Mouse (Mus musculus) right cerebral cortex, postnatal 36 days (tissue): ENCODE results near the gene Olfr1087.
"Not testable (repeated sequence)": the region's sequence is repeated elsewhere in the genome, so short reads cannot be mapped to it uniquely, and the experiment has no call there.

Source experiments
- DNase-seq, 2 experiments: peaks; one replicate each; pipeline ENCODE4 v3.0.0; 2022; ENCODE audit warnings: low spot score in 2 of 2, mixed read lengths in 1 of 2

Olfr1087 gene

DNA sequence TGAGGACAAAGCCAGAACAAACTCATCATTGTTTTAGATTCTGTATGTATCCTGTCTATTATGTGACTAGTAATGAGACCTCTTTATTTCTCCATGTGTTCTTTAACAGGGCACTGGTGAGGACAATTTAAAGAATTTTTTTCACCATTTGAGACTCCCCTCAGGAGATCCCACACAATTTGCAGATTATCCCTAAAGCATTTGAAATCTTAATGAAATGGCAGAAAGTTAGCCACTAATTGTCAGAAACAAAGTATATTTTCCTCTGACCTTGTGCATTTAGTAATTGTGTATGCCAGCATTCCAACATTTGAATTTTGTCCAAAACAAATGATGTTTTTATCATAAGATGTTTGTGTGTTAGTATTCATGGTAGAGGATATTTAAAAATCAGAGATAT, at the start of gene Olfr1087:
Gene Olfr1087, minus strand, starts transcription at position 101 of the 400 bp plus-strand sequence.
- no peak for DNase-seq

DNA sequence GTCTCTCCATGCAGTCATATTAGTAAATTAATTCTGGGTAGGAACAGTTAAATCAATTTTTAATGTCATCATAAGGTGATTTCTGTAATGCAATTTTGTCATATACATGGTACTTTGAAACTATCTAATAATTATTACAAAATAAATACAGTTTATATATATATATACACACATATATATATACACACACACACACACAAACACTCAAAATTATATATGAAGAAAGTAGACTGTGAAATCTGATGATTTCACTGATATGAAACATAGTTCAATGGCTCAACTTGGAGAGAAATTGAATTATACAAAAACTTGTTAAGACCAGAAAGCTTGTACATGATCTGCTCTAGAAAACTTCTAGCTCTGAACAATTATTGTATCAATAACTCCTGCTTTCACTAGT, 35.4 kb upstream of the Olfr1087 start, which contains the start of gene Olfr1089:
Gene Olfr1089, minus strand, starts transcription at position 101 of the 400 bp plus-strand sequence.
- no peak for DNase-seq

DNA sequence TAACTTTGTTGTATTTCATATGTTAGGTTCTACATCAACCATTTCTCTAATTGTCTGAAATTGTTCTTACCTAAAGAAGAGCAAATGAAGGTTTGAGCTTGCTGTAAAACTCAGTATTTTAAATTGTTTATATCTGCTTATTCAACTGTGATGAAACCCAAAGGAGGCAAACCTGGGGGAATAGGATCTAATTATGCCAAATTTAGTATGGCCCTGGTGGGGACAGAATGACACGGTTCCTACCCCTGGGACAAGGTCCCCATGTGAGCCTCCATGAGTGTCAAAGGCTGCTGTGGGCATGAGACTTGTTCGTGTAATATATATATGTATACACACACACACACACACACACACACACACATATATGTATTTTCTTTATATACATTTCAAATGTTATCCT, 18.2 kb downstream of the Olfr1087 start, which contains the start of gene Olfr1086:
Gene Olfr1086, minus strand, starts transcription at position 101 of the 400 bp plus-strand sequence.
- DNase-seq: no peak

DNA sequence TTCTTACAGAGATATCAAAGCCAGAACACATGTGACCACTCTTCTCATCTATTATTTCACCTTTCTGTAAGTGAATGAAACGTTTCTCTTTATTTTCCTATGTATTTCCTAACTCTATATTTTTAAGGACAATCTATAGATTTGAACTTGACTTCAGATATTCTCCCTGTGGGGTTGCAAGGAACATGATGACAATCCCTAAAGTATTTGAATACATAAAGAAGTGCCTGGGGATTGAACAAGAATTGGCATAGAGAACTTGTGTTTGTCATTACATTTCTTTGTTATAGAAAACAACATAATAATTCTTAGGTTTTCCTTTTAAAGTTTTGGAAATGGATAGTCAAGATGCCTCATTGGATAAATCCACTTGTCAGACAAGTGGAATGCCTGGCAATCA, 36.3 kb downstream of the Olfr1087 start, which contains the start of gene Olfr1085:
Gene Olfr1085, minus strand, starts transcription at position 101 of the 400 bp plus-strand sequence.
- DNase-seq: no peak

DNA sequence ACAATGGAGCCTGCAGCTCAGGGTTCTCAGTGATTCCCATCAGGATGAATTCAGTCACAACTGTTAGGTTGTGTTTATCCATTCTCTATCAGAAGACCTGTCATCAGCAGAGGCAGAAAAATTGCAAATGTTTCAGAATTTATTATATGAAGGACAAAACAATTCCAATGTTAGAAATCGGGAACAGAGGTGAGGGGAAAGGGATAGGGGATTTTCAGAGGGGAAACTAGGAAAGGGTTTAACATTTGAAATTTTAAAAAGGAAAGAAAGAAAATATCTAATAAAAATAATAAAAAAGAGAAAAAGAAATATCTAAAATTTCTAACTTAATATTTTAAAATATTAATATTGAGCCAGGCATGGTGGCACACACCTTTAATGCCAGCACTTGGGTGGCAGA, 58.6 kb downstream of the Olfr1087 start, which contains the start of gene Olfr1084:
Gene Olfr1084, minus strand, starts transcription at position 101 of the 400 bp plus-strand sequence.
- not testable (repeated sequence) for DNase-seq
